Mouse (Mus musculus) liver, embryonic 11.5 days (tissue): ENCODE measurements around the gene Tmem165. TPM values are rescaled to one million over a fixed set of nuclear protein-coding genes. Genes with fewer than 3 reads are reported as not detected.

Source experiments
- ATAC-seq: fragments of 200-750 bp; cut with Nextera tagmentation; replicated peaks from 2 replicates; pipeline ENCODE4 v1.8.0; 2017; ENCODE audit warnings: moderate number of reproducible peaks, mild to moderate bottlenecking, moderate TSS enrichment, moderate library complexity; ENCODE audit not compliant: low FRiP score
- DNase-seq: peaks from one replicate; pipeline ENCODE4 v3.0.0-alpha.2; 2017; ENCODE audit warnings: low spot score
- H3K27ac ChIP-seq: fragments of 300-500 bp; sonication (generic); 2 replicates; pipeline ENCODE4 v1.5.1; 2014; ENCODE audit warnings: mild to moderate bottlenecking, low read depth, low read length, control low read depth
- H3K27me3 ChIP-seq: fragments of 300-500 bp; sonication (generic); replicated peaks from 2 replicates; pipeline ENCODE4 v1.6.1; 2014; ENCODE audit warnings: low read length, mixed read lengths; ENCODE audit not compliant: control insufficient read depth, insufficient read depth
- H3K36me3 ChIP-seq: fragments of 300-500 bp; sonication (generic); 2 replicates; pipeline ENCODE4 v1.6.1; 2014; ENCODE audit warnings: mild to moderate bottlenecking, low read length, moderate library complexity, mixed read lengths; ENCODE audit not compliant: control insufficient read depth, insufficient read depth
- H3K4me1 ChIP-seq: fragments of 300-500 bp; sonication (generic); replicated peaks from 2 replicates; pipeline ENCODE4 v1.6.1; 2014; ENCODE audit warnings: low read length, mixed read lengths; ENCODE audit not compliant: control insufficient read depth, insufficient read depth
- H3K4me2 ChIP-seq: fragments of 300-500 bp; sonication (generic); 2 replicates; pipeline ENCODE4 v1.6.1; 2014; ENCODE audit warnings: mild to moderate bottlenecking, control low read depth, moderate library complexity
- H3K4me3 ChIP-seq: fragments of 300-500 bp; sonication (generic); 2 replicates; pipeline ENCODE4 v1.5.1; 2014; ENCODE audit warnings: low read depth, low read length, control low read depth
- H3K9ac ChIP-seq: fragments of 300-500 bp; sonication (generic); 2 replicates; pipeline ENCODE4 v1.6.1; 2014; ENCODE audit warnings: low read depth, low read length, control low read depth
- H3K9me3 ChIP-seq: fragments of 300-500 bp; sonication (generic); 2 replicates; pipeline ENCODE4 v1.6.1; 2016; ENCODE audit warnings: low read length, inconsistent platforms, mixed read lengths; ENCODE audit not compliant: control insufficient read depth
- WGBS: fragments of 180-500 bp; shearing (Covaris S2); extraction: QIAGEN DNeasy Blood & Tissue Kit; methylation state at CpG from one replicate; pipeline ENCODE4 v1.1.7; 2014; 5-methylcytosine and 5-hydroxymethylcytosine counted together
- polyA plus RNA-seq: library from polyadenylated mRNA; unstranded; fragments of >200 nt; fragmentation: Nextera tagmentation; extraction: Ambion mirVana; gene quantifications from 2 replicates; pipeline ENCODE4 v1.2.1, GENCODE M21; 2014

Tmem165 gene
- polyA plus RNA-seq, 1 experiment from 2014 or later = 67.2 TPM

GRCm38 (mm10) chr5:76161491-76161890 lies 22.2 kb upstream of the Tmem165 start:
- no peak overlapping the region for H3K4me3 ChIP-seq
- WGBS = 46% methylated on average over 6 of the region's 6 CpGs
- ATAC-seq (peak; percentile 81), DNase-seq (no peak)
- H3K36me3 ChIP-seq = no peaks in the 10 kb centered on the region
- peaks cover 13% of the 10 kb centered on the region for H3K4me1 ChIP-seq
- peak overlapping the region; percentile 22; the same call in 1 of the 2 replicates for H3K4me2 ChIP-seq
- H3K27ac ChIP-seq = no peak overlapping the region
- no peaks in the 10 kb centered on the region for H3K9me3 ChIP-seq
- H3K27me3 ChIP-seq = no peaks in the 10 kb centered on the region
- H3K9ac ChIP-seq = no peak overlapping the region

- H3K4me3 ChIP-seq = no peak overlapping the region
- no peaks in the 10 kb centered on the region for H3K9me3 ChIP-seq
- ATAC-seq = 0 out of 2 replicates have a peak, but pooled peaks have one; percentile 29
- H3K27ac ChIP-seq = no peak overlapping the region
- no peak overlapping the region for H3K9ac ChIP-seq
- 62% methylated on average over 5 of the region's 5 CpGs for WGBS
- H3K27me3 ChIP-seq = no peaks in the 10 kb centered on the region
- no peaks in the 10 kb centered on the region for H3K36me3 ChIP-seq
- DNase-seq = peak; percentile 25
- peaks cover 13% of the 10 kb centered on the region for H3K4me1 ChIP-seq
- H3K4me2 ChIP-seq = no peak overlapping the region
Observed at GRCm38 (mm10) chr5:76162926-76163325, 20.8 kb upstream of the Tmem165 start.

GRCm38 (mm10) chr5:76163828-76164390 lies 19.8 kb upstream of the Tmem165 start:
- Histone ChIP-seq H3K9me3 (no peaks in the 10 kb centered on the region), H3K36me3 (no peaks in the 10 kb centered on the region), H3K4me1 (peaks cover 13% of the 10 kb centered on the region), H3K4me3 (no peak overlapping the region), H3K27me3 (no peaks in the 10 kb centered on the region), H3K9ac (no peak overlapping the region), H3K4me2 (no peak overlapping the region), H3K27ac (no peak overlapping the region)
- ATAC-seq = no peak
- no peak for DNase-seq
- 75% methylated on average over 4 of the region's 4 CpGs for WGBS

GRCm38 (mm10) chr5:76164827-76165226 lies 18.9 kb upstream of the Tmem165 start:
- H3K27ac ChIP-seq = no peak overlapping the region
- no peak overlapping the region for H3K4me2 ChIP-seq
- no peaks in the 10 kb centered on the region for H3K36me3 ChIP-seq
- DNase-seq (no peak), ATAC-seq (no peak)
- 90% methylated on average over 7 of the region's 7 CpGs for WGBS
- no peak overlapping the region for H3K4me3 ChIP-seq
- no peaks in the 10 kb centered on the region for H3K9me3 ChIP-seq
- no peaks in the 10 kb centered on the region for H3K27me3 ChIP-seq
- peaks cover 13% of the 10 kb centered on the region for H3K4me1 ChIP-seq
- H3K9ac ChIP-seq = no peak overlapping the region

- no peak for ATAC-seq
- no peak overlapping the region for H3K4me3 ChIP-seq
- peak; percentile 12 for DNase-seq
- no peaks in the 10 kb centered on the region for H3K9me3 ChIP-seq
- no peak overlapping the region for H3K27ac ChIP-seq
- H3K4me1 ChIP-seq = no peaks in the 10 kb centered on the region
- H3K4me2 ChIP-seq = no peak overlapping the region
- no peaks in the 10 kb centered on the region for H3K36me3 ChIP-seq
- WGBS = 70% methylated on average over 4 of the region's 4 CpGs
- no peaks in the 10 kb centered on the region for H3K27me3 ChIP-seq
- no peak overlapping the region for H3K9ac ChIP-seq
Observed at GRCm38 (mm10) chr5:76170522-76170921, 13.2 kb upstream of the Tmem165 start.

- DNase-seq (no peak), ATAC-seq (no peak)
- H3K36me3 ChIP-seq = no peaks in the 10 kb centered on the region
- no peak overlapping the region for H3K27ac ChIP-seq
- H3K4me2 ChIP-seq = no peak overlapping the region
- H3K9me3 ChIP-seq = no peaks in the 10 kb centered on the region
- no peak overlapping the region for H3K9ac ChIP-seq
- no peaks in the 10 kb centered on the region for H3K27me3 ChIP-seq
- H3K4me3 ChIP-seq = no peak overlapping the region
- H3K4me1 ChIP-seq = no peaks in the 10 kb centered on the region
Observed at GRCm38 (mm10) chr5:76171039-76171438, 12.6 kb upstream of the Tmem165 start.

- H3K36me3 ChIP-seq = no peaks in the 10 kb centered on the region
- DNase-seq (no peak), ATAC-seq (no peak)
- H3K9ac ChIP-seq = no peak overlapping the region
- H3K27ac ChIP-seq = no peak overlapping the region
- no peak overlapping the region for H3K4me3 ChIP-seq
- H3K9me3 ChIP-seq = no peaks in the 10 kb centered on the region
- 82% methylated on average over 4 of the region's 4 CpGs for WGBS
- no peaks in the 10 kb centered on the region for H3K27me3 ChIP-seq
- no peak overlapping the region for H3K4me2 ChIP-seq
- no peaks in the 10 kb centered on the region for H3K4me1 ChIP-seq
Observed at GRCm38 (mm10) chr5:76175051-76175450, 8.6 kb upstream of the Tmem165 start.

GRCm38 (mm10) chr5:76176411-76176810 lies 7.3 kb upstream of the Tmem165 start:
- no peak overlapping the region for H3K9ac ChIP-seq
- H3K9me3 ChIP-seq = no peaks in the 10 kb centered on the region
- WGBS = 44% methylated on average over 3 of the region's 3 CpGs
- no peak overlapping the region for H3K4me2 ChIP-seq
- no peaks in the 10 kb centered on the region for H3K27me3 ChIP-seq
- no peak overlapping the region for H3K27ac ChIP-seq
- H3K4me3 ChIP-seq = no peak overlapping the region
- ATAC-seq (no peak), DNase-seq (no peak)
- H3K4me1 ChIP-seq = no peaks in the 10 kb centered on the region
- H3K36me3 ChIP-seq = no peaks in the 10 kb centered on the region

- 55% methylated on average over 11 of the region's 11 CpGs for WGBS
- Histone ChIP-seq H3K4me1 (no peaks in the 10 kb centered on the region), H3K27ac (no peak overlapping the region), H3K9me3 (no peaks in the 10 kb centered on the region), H3K9ac (no peak overlapping the region), H3K36me3 (no peaks in the 10 kb centered on the region), H3K4me2 (no peak overlapping the region), H3K27me3 (no peaks in the 10 kb centered on the region), H3K4me3 (no peak overlapping the region)
- no peak for ATAC-seq
- DNase-seq = no peak
Observed at GRCm38 (mm10) chr5:76176841-76177240, 6.8 kb upstream of the Tmem165 start.
